10 mouse cellular contexts compared by ENCODE assay signal in the genomic region with DNA sequence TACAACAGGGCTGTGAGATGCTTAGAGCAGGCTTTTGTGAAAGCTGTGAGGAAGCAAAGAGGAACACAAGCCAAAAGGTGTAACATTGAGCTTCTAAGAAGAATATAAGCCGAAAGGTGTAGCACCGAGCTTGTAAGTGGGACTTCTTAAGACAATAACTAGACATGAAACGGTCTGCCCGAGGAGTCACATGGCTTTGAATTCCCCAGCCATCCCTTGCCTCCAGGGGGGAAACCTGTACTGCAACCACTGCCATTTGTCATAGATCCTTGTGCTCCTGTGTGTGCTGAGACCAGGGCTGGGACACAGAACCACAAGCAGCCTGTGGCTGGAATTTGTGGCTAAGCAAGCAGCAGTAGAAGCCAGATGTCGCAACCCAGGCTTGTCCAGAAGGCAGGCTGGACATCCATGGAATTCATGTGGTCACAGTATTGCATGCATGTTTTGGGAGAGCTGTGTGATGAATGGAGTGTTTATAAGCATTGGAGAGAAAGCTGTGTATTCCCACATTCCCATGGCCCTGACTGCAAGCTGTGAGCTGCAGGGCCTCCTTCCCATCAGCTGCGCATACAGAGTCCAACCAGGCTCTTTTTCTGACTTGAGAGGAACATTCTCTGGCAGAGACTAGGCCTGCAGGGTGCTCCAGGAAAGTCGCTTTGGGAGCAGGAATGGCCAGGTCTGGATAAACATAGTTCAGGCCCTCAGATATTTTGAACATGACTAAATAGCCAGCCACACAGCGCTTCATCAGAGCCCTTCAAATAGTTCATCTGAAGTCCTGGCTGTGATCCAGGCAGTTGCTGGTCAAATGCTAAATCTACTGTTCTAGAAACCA. TPM values are rescaled to one million over a fixed set of nuclear protein-coding genes. Genes with fewer than 3 reads are reported as not detected.
A peak's percentile ranks its signal among the peaks of the same experiment; 100 is the strongest.
DNase-seq lines count a peak whose midpoint lies in the region; ATAC-seq and TF ChIP-seq lines count a peak whose summit lies in the region.
"Had no signal": no experiment of that assay in that cellular context is flagged by ENCODE, and none has a peak within 500 bp of the region (broad histone marks: within the 10 kb centered on the region; RNA-seq: fewer than 3 reads in every experiment).

No protein-coding gene starts in this region.

- H3K4me1 ChIP-seq in heart, postnatal 0 days (ENCODE audit: control insufficient read depth, insufficient read depth), result peaks cover 31% of the 10 kb centered on the region

- no peak overlapping the region for H3K4me2 ChIP-seq in heart, postnatal 0 days (ENCODE audit: low read depth, low read length)

- no peaks in the 10 kb centered on the region for H3K36me3 ChIP-seq in heart, postnatal 0 days (replicated peaks; ENCODE audit: control insufficient read depth, insufficient read depth, low read length)

- intact Hi-C loops in gastrocnemius, adult 2 months (cut with DNase I), result no loop called here

- H3K9ac ChIP-seq in heart, postnatal 0 days (replicated peaks; ENCODE audit: low read depth, low read length), result 0 out of 2 replicates have a peak overlapping the region, but pooled peaks have one; percentile 6

- TF ChIP-seq EP300 in heart, postnatal 0 days (IDR thresholded peaks at IDR 0.05; ENCODE audit: low read depth), result no peak

- H3K9me3 ChIP-seq in heart, postnatal 0 days (replicated peaks; ENCODE audit: control insufficient read depth, low read length), result no peaks in the 10 kb centered on the region

- H3K4me3 ChIP-seq in gastrocnemius, adult 2 months, result no peak overlapping the region
- H3K4me3 ChIP-seq in heart, postnatal 0 days (ENCODE audit: low read depth, low read length), result no peak overlapping the region

- TF ChIP-seq CTCF in gastrocnemius, adult 2 months (IDR thresholded peaks at IDR 0.05), result no peak
- TF ChIP-seq CTCF in heart, postnatal 0 days (IDR thresholded peaks at IDR 0.05; ENCODE audit: low read depth), result no peak

- H3K27me3 ChIP-seq in heart, postnatal 0 days (ENCODE audit: control insufficient read depth, insufficient read depth, low read length), result no peaks in the 10 kb centered on the region

- peak overlapping the region; percentile 75 for H3K27ac ChIP-seq in gastrocnemius, adult 2 months
- peak overlapping the region; percentile 79 for H3K27ac ChIP-seq in heart, postnatal 0 days (ENCODE audit: low read depth)

- peak; percentile 75 for DNase-seq in adipocyte (ENCODE audit: low spot score)
- DNase-seq in gastrocnemius, adult 2 months, result peak; percentile 71
- peak; percentile 63 for DNase-seq in heart, postnatal 0 days (ENCODE audit: low spot score)
- DNase-seq in lung, postnatal 10 days, result peak; percentile 83
- DNase-seq in layer of hippocampus, postnatal 10 days (ENCODE audit: low spot score in 2 of 2), result no peak
- no peak for DNase-seq in B cell, adult 2 months
- DNase-seq: cerebellum, postnatal 10 days; thymus, postnatal 14 days had no signal

- peak; percentile 76 for ATAC-seq in heart, postnatal 0 days (ENCODE audit: insufficient read depth, low read depth)
- ATAC-seq in frontal cortex, adult (ENCODE audit: low TSS enrichment), result no peak
- ATAC-seq: forebrain, embryonic 16.5 days had no signal

- WGBS in heart, postnatal 0 days, result 54% methylated on average over 8 of the region's 8 CpGs

RNA-seq across cellular contexts. Expression of gene Pmp22, which starts 13.8 kb away (rescaled TPM):
- total RNA-seq in gastrocnemius, adult 2 months (2021), result 10 to 100 TPM; 28.8 to 43.1 TPM
- 94.4 and 128 TPM in 2 replicates for total RNA-seq in heart, postnatal 0 days (2014; rRNA removed; ENCODE audit: low replicate concordance)
- polyA plus RNA-seq in heart, postnatal 0 days (2015; fragmentation: Nextera tagmentation; extraction: Ambion mirVana), result 62.1 and 63.3 TPM in 2 replicates
- 10 to 100 TPM; 18.3 to 21.0 TPM for total RNA-seq in layer of hippocampus, postnatal 10 days (2021)

RNA-seq across cellular contexts. Expression of gene Tekt3, which starts 53.6 kb away (rescaled TPM):
- not detected for total RNA-seq in gastrocnemius, adult 2 months (2021)
- total RNA-seq in heart, postnatal 0 days (2014; rRNA removed; ENCODE audit: low replicate concordance), result not detected in 2 replicates
- not detected in 2 replicates for polyA plus RNA-seq in heart, postnatal 0 days (2015; fragmentation: Nextera tagmentation; extraction: Ambion mirVana)
- total RNA-seq in layer of hippocampus, postnatal 10 days (2021), result under 1 TPM; 0.38 to 0.80 TPM
- polyA plus RNA-seq: forebrain, embryonic 16.5 days had no signal

Comparison
In these comparisons a context has a peak if more than half of its experiments do, and no peak if none do; other contexts are left out.
1. DNase-seq: peak in adipocyte (single experiment), gastrocnemius, adult 2 months (single experiment), heart, postnatal 0 days (single experiment) and lung, postnatal 10 days (single experiment); none in layer of hippocampus, postnatal 10 days (0 of 2) and B cell, adult 2 months (0 of 2).